Mouse (Mus musculus) kidney, postnatal 0 days (tissue): Measurements from ENCODE around the gene Ifit1. TPM values are rescaled to one million over a fixed set of nuclear protein-coding genes. Genes with fewer than 3 reads are reported as not detected.
A peak's percentile ranks its signal among the peaks of the same experiment; 100 is the strongest.
"Not testable (repeated sequence)": the region's sequence is repeated elsewhere in the genome, so short reads cannot be mapped to it uniquely, and the experiment has no call there.

Experiments used
- ATAC-seq: fragments of 200-750 bp; cut with Nextera tagmentation; replicated peaks from 2 replicates; pipeline ENCODE4 v1.8.0; 2017; ENCODE audit warnings: low read depth, moderate number of reproducible peaks, moderate TSS enrichment, moderate library complexity; ENCODE audit not compliant: low FRiP score
- DNase-seq: peaks from one replicate; pipeline ENCODE4 v3.0.0-alpha.2; 2016; ENCODE audit warnings: low spot score
- H3K27ac ChIP-seq: fragments of 300-500 bp; sonication (generic); 2 replicates; pipeline ENCODE4 v1.5.1; 2014; ENCODE audit warnings: mild to moderate bottlenecking
- H3K27me3 ChIP-seq: fragments of 300-500 bp; sonication (generic); 2 replicates; pipeline ENCODE4 v1.6.1; 2014; ENCODE audit warnings: low read length, mixed read lengths; ENCODE audit not compliant: insufficient read depth
- H3K36me3 ChIP-seq: fragments of 300-500 bp; sonication (generic); 2 replicates; pipeline ENCODE4 v1.6.1; 2014; ENCODE audit warnings: low read length, mixed read lengths; ENCODE audit not compliant: insufficient read depth
- H3K4me1 ChIP-seq: fragments of 300-500 bp; sonication (generic); replicated peaks from 2 replicates; pipeline ENCODE4 v1.6.1; 2014; ENCODE audit warnings: antibody characterized with exemption, low read length, mixed read lengths; ENCODE audit not compliant: insufficient read depth
- H3K4me2 ChIP-seq: fragments of 300-500 bp; sonication (generic); 2 replicates; pipeline ENCODE4 v1.6.1; 2014; ENCODE audit warnings: mild to moderate bottlenecking, low read length, moderate library complexity, mixed read lengths
- H3K4me3 ChIP-seq: fragments of 300-500 bp; sonication (generic); replicated peaks from 2 replicates; pipeline ENCODE4 v1.5.1; 2014; ENCODE audit warnings: low read depth, low read length
- H3K9ac ChIP-seq: fragments of 300-500 bp; sonication (generic); 2 replicates; pipeline ENCODE4 v1.6.1; 2014; ENCODE audit warnings: low read depth, low read length
- H3K9me3 ChIP-seq: fragments of 300-500 bp; sonication (generic); replicated peaks from 2 replicates; pipeline ENCODE4 v1.6.1; 2016; ENCODE audit warnings: low read length, inconsistent platforms, mixed read lengths
- CTCF ChIP-seq: IDR thresholded peaks from 2 replicates; pipeline ENCODE4 v1.5.1; 2016; ENCODE audit warnings: antibody characterized with exemption, low read depth, mild to moderate bottlenecking, moderate library complexity
- WGBS: fragments of 180-500 bp; shearing (Covaris S2); extraction: QIAGEN DNeasy Blood & Tissue Kit; methylation state at CpG from one replicate; pipeline ENCODE4 v1.1.7; 2014; 5-methylcytosine and 5-hydroxymethylcytosine counted together
- polyA plus RNA-seq: library from polyadenylated mRNA; unstranded; fragments of >200 nt; fragmentation: Nextera tagmentation; extraction: Ambion mirVana; gene quantifications from 2 replicates; pipeline ENCODE4 v1.2.1, GENCODE M21; 2015

The Ifit1 gene
- 4.3 and 6.4 TPM in 2 replicates for polyA plus RNA-seq

DNA sequence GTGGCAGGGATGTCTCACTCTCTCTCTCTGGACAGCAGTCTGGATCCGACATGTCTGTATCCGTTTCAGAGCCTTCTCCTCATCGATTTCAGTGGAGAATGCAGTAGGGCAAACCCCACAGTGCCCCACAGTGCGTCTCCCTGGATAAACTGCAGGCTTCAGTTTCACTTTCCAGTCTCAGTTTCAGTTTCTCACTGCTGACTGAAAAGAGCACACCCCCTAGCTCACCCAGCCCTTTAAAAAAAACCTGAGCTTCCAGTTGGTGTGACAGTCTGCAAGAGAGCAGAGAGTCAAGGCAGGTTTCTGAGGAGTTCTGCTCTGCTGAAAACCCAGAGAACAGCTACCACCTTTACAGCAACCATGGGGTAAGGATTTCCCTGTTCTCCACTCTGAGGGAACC lies at the start of gene Ifit1, which contains the start of gene Ifit1bl2:
Gene Ifit1 (plus strand): TSS at position 249 of the 400 bp plus-strand sequence.
Gene Ifit1bl2 (minus strand): TSS at position 121 of the 400 bp plus-strand sequence.
- Histone ChIP-seq H3K27me3 (no peaks in the 10 kb centered on the region), H3K36me3 (no peaks in the 10 kb centered on the region), H3K4me2 (peak within 1 kb of the TSS; percentile 51), H3K27ac (no peak within 1 kb of the TSS), H3K9ac (peak within 1 kb of the TSS; percentile 52), H3K4me1 (0 out of 2 replicates have a peak, but pooled peaks cover 4% of the 10 kb centered on the region), H3K9me3 (no peaks in the 10 kb centered on the region), H3K4me3 (peak within 1 kb of the TSS; percentile 29)
- 16% methylated on average over 4 of the region's 4 CpGs for WGBS
- no peak for TF ChIP-seq CTCF
- ATAC-seq, result no peak; the same call in 1 of the 2 replicates
- peak; percentile 74 for DNase-seq

DNA sequence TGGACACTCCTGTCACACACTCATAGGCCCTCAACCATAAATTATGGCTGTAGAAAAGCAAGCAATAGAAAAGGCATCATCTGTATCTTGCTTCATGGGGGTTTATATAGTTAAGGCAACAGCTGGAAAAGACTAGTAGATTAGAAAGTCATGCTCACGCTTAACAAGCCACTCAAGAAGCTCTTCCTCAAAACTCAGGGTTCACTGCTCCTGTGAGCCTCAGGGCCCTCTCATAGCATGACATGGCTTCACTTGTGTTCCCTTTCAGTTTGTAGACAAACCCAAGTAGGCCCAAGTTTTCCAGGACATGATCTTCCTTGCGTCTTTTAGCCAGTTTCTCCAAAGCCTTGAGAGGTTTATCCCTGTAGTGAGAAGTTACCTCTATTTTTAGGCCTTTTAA lies 47.2 kb upstream of the Ifit1 start:
- H3K4me3 ChIP-seq, result no peak overlapping the region
- ATAC-seq, result no peak
- no peaks in the 10 kb centered on the region for H3K9me3 ChIP-seq
- DNase-seq, result no peak
- 88% methylated on average over 2 of the region's 2 CpGs for WGBS
- H3K4me1 ChIP-seq, result no peaks in the 10 kb centered on the region
- TF ChIP-seq CTCF, result no peak
- no peak overlapping the region for H3K9ac ChIP-seq
- no peak overlapping the region for H3K27ac ChIP-seq
- H3K36me3 ChIP-seq, result no peaks in the 10 kb centered on the region
- no peak overlapping the region for H3K4me2 ChIP-seq
- H3K27me3 ChIP-seq, result no peaks in the 10 kb centered on the region

DNA sequence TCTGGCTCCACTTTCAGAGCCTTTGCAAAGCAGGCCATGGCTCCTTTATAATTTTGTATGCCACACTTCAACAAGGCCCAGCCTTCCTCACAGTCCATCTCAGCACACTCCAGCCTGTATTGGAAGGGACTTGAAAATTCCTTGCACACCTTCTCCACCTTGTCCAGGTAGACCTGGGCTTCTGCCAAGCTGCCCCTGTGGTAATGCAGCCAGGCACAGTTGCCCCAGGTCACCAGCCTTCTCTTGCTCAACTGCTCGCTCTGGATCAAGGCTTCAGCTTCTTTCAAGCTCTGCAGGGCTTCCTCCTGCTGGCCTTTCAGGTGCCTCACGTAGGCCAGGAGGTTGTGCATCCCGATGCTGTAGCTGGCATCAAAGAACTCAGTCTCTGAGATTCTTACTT lies 46.1 kb upstream of the Ifit1 start:
- not testable (repeated sequence) for ATAC-seq, H3K27ac ChIP-seq, H3K9me3 ChIP-seq, H3K9ac ChIP-seq, H3K4me1 ChIP-seq, H3K4me3 ChIP-seq, DNase-seq, H3K27me3 ChIP-seq, H3K4me2 ChIP-seq, H3K36me3 ChIP-seq
- 84% methylated on average over 3 of the region's 3 CpGs for WGBS

DNA sequence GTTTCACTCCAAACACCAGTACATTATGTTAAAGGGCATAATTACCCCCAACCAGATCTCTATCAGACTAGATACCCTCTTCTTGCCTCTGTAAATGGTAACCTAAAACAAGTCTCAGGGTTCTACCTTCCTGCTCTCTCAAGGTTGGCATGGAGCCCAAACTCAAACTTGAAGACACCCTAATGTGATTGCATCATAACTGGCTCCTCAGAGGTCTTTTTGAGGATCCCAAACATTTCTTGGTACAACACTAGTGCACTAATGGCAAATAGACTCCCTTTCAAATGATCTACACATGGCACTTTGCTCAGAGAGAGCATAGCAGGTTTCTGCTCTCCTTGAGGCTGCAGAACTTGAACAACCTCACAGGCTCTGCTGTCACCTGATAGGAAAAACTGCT lies 43.9 kb upstream of the Ifit1 start:
- Histone ChIP-seq H3K4me2 (no peak overlapping the region), H3K27ac (no peak overlapping the region)

DNA sequence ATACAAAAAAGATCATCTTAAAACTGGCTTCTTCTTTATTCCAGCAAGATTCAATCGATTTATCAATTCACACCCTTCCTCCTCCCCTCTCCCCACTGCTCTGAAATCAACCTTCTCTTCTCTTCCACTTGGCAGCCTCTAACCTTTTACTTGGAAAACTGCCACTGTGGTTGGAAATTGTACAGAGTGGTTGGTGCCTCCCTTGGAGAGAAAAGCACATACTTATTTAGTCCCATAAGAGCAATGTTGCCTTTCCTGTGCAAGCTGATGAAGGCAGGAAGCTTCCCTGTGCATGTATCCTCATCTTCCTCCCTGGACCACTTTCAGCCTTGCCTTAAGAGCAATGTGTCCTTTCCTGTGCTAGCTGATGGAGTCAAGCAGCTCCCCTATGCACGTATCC lies 42.3 kb upstream of the Ifit1 start:
- ATAC-seq, result no peak
- Histone ChIP-seq H3K36me3 (no peaks in the 10 kb centered on the region), H3K4me2 (no peak overlapping the region), H3K4me3 (no peak overlapping the region), H3K27me3 (no peaks in the 10 kb centered on the region), H3K9ac (no peak overlapping the region), H3K9me3 (no peaks in the 10 kb centered on the region), H3K4me1 (no peaks in the 10 kb centered on the region), H3K27ac (no peak overlapping the region)
- DNase-seq, result no peak
- 74% methylated on average over 2 of the region's 2 CpGs for WGBS
- TF ChIP-seq CTCF, result no peak

More for the DNA sequence above, 43.9 kb upstream of the Ifit1 start:
- H3K9me3 ChIP-seq, result no peaks in the 10 kb centered on the region
- ATAC-seq (no peak), DNase-seq (no peak)
- H3K36me3 ChIP-seq, result no peaks in the 10 kb centered on the region
- no peak for TF ChIP-seq CTCF
- no peak overlapping the region for H3K9ac ChIP-seq
- no peaks in the 10 kb centered on the region for H3K4me1 ChIP-seq
- no peaks in the 10 kb centered on the region for H3K27me3 ChIP-seq
- no peak overlapping the region for H3K4me3 ChIP-seq

DNA sequence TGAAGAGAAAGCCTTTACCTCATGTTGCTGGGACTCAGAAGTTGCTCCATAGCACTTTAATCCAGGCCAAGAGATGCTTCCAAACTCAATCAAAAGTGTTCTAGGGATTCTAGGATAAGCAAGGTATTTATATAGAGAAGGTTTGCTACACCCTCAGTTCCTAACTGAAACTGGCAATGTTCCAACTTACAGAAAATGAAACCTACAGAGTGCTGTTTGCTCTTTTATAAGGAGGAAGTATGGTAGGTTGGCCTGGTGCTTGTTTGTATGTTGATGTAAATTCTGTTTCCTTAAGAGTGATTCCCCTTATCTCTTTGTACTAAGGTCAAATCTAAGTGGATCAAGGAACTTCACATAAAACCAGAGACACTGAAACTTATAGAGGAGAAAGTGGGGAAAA lies 41.4 kb upstream of the Ifit1 start:
- H3K9me3 ChIP-seq, H3K27me3 ChIP-seq, H3K4me3 ChIP-seq, DNase-seq, H3K27ac ChIP-seq, H3K4me1 ChIP-seq, H3K9ac ChIP-seq, H3K4me2 ChIP-seq, H3K36me3 ChIP-seq, ATAC-seq: not testable (repeated sequence)

DNA sequence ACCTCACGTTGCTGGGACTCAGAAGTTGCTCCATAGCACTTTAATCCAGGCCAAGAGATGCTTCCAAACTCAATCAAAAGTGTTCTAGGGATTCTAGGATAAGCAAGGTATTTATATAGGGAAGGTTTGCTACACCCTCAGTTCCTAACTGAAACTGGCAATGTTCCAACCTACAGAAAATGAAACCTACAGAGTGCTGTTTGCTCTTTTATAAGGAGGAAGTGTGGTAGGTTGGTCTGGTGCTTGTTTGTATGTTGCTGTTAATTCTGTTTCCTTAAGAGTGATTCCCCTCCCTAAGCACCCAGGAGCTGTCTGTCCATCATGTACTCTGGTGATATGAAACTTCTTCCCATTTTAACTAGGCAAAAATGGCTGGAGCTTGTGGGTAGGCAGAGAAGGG lies 38.8 kb upstream of the Ifit1 start, which contains the start of gene Ifit1bl1:
Gene Ifit1bl1 (minus strand): TSS at position 69 of the 400 bp plus-strand sequence.
- H3K36me3 ChIP-seq, ATAC-seq, DNase-seq, H3K4me2 ChIP-seq, H3K27ac ChIP-seq, H3K4me1 ChIP-seq, H3K9ac ChIP-seq, H3K4me3 ChIP-seq, H3K27me3 ChIP-seq, H3K9me3 ChIP-seq: not testable (repeated sequence)
- WGBS, result 53% methylated on average over 1 of the region's 1 CpGs
